Mouse (Mus musculus): ENCODE data around the gene Sec24d.

The Sec24d gene

DNA sequence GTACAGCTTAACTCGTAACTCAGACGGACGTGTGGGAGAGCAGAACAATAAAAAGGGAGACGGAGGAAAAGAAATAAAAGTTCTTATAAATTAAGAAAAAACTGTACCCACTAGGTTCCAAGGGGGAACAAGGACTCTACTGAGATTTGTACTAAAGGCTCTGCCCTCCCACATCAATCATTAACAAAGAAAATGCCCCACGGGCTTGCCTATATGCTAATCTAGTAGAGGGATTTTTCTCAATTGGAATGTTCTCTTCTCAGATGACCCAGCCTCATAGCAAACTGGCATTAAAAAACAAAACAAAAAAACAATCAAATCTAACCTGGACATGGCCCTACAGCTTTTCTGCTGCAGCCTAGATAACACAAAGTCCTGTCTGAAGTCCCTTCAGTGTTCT lies 128.4 kb downstream of the Sec24d start:
- DNase-seq (ENCODE audit: low read depth, low spot score) = no peak

DNA sequence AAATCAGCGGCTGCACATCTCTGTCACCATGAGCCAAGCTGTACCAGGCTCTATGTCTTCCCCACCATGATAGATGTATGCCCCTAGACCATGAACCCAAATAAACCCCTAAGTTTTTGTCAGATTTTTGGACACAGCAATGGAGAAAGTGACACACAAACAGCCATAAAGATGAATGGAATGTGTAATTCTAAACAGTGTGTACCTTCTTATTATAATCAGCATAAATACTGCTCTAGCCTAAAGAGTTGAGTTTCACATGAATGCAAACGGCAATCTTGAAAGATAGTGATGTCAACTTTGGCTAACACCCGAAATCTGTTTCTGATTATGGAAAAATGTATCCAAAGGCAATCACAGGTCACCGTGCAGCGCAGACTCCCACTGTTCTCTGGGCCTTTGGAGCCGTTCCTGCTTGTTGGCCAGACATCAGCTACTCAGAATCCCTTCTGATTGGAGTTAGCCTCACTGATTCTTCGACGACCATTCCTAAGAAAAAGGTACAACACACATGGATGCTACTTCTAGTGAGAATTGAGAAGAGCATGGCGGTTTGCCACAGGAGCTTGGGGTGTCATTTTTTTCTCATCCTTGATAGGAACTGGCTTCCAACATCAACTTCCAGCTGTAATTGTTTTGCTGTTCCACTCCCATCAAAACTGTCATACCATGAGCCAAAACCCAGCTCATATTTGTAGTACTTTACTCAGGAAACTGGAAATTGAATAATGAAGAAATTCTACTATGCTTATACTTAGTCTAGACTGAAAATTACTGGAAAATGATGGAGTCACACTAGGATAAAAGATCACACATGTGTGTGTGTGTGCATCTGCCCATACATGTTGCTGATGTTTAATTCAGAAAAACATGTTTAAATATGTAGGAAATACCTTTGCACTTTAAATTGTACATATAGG lies 130.6 kb downstream of the Sec24d start:
- no peak for DNase-seq (ENCODE audit: low read depth, low spot score)

DNA sequence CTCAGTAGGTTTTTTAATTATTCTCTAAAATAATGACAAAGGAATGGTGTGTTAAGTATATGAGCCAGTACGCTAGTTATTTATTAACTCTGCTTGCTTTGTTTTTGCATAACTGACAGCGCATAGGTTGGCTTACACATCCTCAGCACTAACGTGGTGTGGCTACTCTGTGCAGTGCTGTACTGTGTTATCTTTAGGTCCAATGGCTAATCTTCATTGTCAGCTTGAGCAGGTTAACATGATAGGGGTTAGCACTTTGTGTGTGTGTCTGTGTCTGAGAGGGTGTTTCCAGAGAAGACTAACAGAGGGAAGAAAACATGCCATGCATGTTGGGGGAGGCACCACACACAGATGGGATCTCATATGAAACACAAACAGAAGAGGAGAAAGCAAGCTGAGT lies 137.7 kb downstream of the Sec24d start:
- DNase-seq (ENCODE audit: low read depth, low spot score) = no peak

GRCm38 (mm10) chr3:123411821-123412578 lies 144.7 kb downstream of the Sec24d start:
- DNase-seq (ENCODE audit: low read depth, low spot score) = no peak

- DNase-seq (ENCODE audit: low read depth, low spot score) = no peak
Measured at GRCm38 (mm10) chr3:123413173-123413572, 145.9 kb downstream of the Sec24d start.

Data from A20 (cell line).